Mouse (Mus musculus) mouse embryonic stem cell (cell line): Measurements from ENCODE around the gene Btk.
"Not testable (repeated sequence)": the region's sequence is repeated elsewhere in the genome, so short reads cannot be mapped to it uniquely, and the experiment has no call there.

Source experiments
- in situ Hi-C, 2 experiments: fragments of 300-500 bp; cut with MboI; formaldehyde crosslinking; loops; 1 replicate in 1 of 2; 3 replicates in 1 of 2; pipeline ENCODE4 v1.14.3; 2019 to 2020; ENCODE audit warnings: low sequenced_read_pairs in 2 of 2, low pct_unique_long_range_greater_than_20kb in 1 of 2, mixed read lengths in 1 of 2; ENCODE audit not compliant: unreplicated experiment in 1 of 2

Gene Btk

GRCm38 (mm10) chrX:134585103-134586002, 2.0 kb upstream of the Btk start, which contains the start of gene Rpl36a:
TSS of gene Rpl36a (plus strand) at chrX:134585654.
- in situ Hi-C loops = no loop called here

GRCm38 (mm10) chrX:134582270-134582669, 1.1 kb downstream of the Btk start:
- in situ Hi-C loops = no loop called here

- in situ Hi-C loops = no loop called here
Observed at GRCm38 (mm10) chrX:134580528-134581305, 2.7 kb downstream of the Btk start.

GRCm38 (mm10) chrX:134577896-134578295, 5.5 kb downstream of the Btk start:
- in situ Hi-C loops = no loop called here

- in situ Hi-C loops = no loop called here
Observed at GRCm38 (mm10) chrX:134566536-134567222, 16.7 kb downstream of the Btk start.

GRCm38 (mm10) chrX:134564326-134564725, 19.0 kb downstream of the Btk start:
- in situ Hi-C loops = no loop called here

- in situ Hi-C loops = no loop called here
Observed at GRCm38 (mm10) chrX:134554425-134554824, 28.9 kb downstream of the Btk start.

- in situ Hi-C loops = no loop called here
Observed at GRCm38 (mm10) chrX:134553326-134553725, 30.0 kb downstream of the Btk start.

GRCm38 (mm10) chrX:134550903-134551302, 32.5 kb downstream of the Btk start:
- in situ Hi-C loops = no loop called here

GRCm38 (mm10) chrX:134547330-134547729, 36.0 kb downstream of the Btk start:
- in situ Hi-C loops = no loop called here

- in situ Hi-C loops = no loop called here
Observed at GRCm38 (mm10) chrX:134541955-134542308, 41.4 kb downstream of the Btk start.

- in situ Hi-C loops = no loop called here
Observed at GRCm38 (mm10) chrX:134541145-134541954, 42.0 kb downstream of the Btk start, which contains the start of gene Timm8a1. TSS of gene Timm8a1 (minus strand) at chrX:134541865.

- in situ Hi-C loops = no loop called here
Observed at GRCm38 (mm10) chrX:134540414-134541135, 42.8 kb downstream of the Btk start.

GRCm38 (mm10) chrX:134539795-134540194, 43.6 kb downstream of the Btk start:
- in situ Hi-C loops = not testable (repeated sequence)

GRCm38 (mm10) chrX:134533346-134533745, 50.0 kb downstream of the Btk start:
- in situ Hi-C loops = no loop called here

- in situ Hi-C loops = no loop called here
Observed at GRCm38 (mm10) chrX:134525260-134525659, 58.1 kb downstream of the Btk start.

- in situ Hi-C loops = loop anchor here in 1 of 2 experiments (25.0 kb wide), 1 partner anchor 386 kb away; no protein-coding TSS in a partner anchor
Observed at GRCm38 (mm10) chrX:134523772-134524171, 59.6 kb downstream of the Btk start.
